Mouse (Mus musculus): ENCODE data around the gene Afdn. TPM values are rescaled to one million over a fixed set of nuclear protein-coding genes. Genes with fewer than 3 reads are reported as not detected.
"Not testable (repeated sequence)": the region's sequence is repeated elsewhere in the genome, so short reads cannot be mapped to it uniquely, and the experiment has no call there.

Afdn gene
- total RNA-seq, 2 experiments from 2014 or later, result 103 to 152 TPM

GRCm38 (mm10) chr17:13877460-13877859 lies 117.1 kb downstream of the Afdn start:
- DNase-seq, result no peak

- no peak for DNase-seq
Observed at GRCm38 (mm10) chr17:13879731-13880130, 119.4 kb downstream of the Afdn start.

GRCm38 (mm10) chr17:13883540-13883939 lies 123.2 kb downstream of the Afdn start:
- DNase-seq, result no peak

- DNase-seq, result no peak
Observed at GRCm38 (mm10) chr17:13889818-13890434, 129.6 kb downstream of the Afdn start.

GRCm38 (mm10) chr17:13890932-13891331 lies 130.6 kb downstream of the Afdn start:
- DNase-seq, result no peak

- DNase-seq, result no peak
Observed at GRCm38 (mm10) chr17:13898838-13899237, 138.5 kb downstream of the Afdn start.

- peak; percentile 49 for DNase-seq
Observed at GRCm38 (mm10) chr17:13899241-13899640, 138.9 kb downstream of the Afdn start.

- no peak for DNase-seq
Observed at GRCm38 (mm10) chr17:13903793-13904192, 143.5 kb downstream of the Afdn start.

GRCm38 (mm10) chr17:13907082-13907481 lies 146.7 kb downstream of the Afdn start:
- DNase-seq, result no peak

GRCm38 (mm10) chr17:13907681-13908080 lies 147.3 kb downstream of the Afdn start:
- DNase-seq, result no peak

- no peak for DNase-seq
Observed at GRCm38 (mm10) chr17:13913951-13914350, 153.6 kb downstream of the Afdn start.

- DNase-seq, result peak; percentile 16
Observed at GRCm38 (mm10) chr17:13914531-13914930, 154.2 kb downstream of the Afdn start.

- DNase-seq, result no peak
Observed at GRCm38 (mm10) chr17:13920771-13921170, 160.4 kb downstream of the Afdn start.

- DNase-seq, result no peak
Observed at GRCm38 (mm10) chr17:13923418-13923817, 163.1 kb downstream of the Afdn start.

GRCm38 (mm10) chr17:13924588-13924987 lies 164.2 kb downstream of the Afdn start:
- no peak for DNase-seq

GRCm38 (mm10) chr17:13925931-13926330 lies 165.6 kb downstream of the Afdn start:
- DNase-seq, result no peak

GRCm38 (mm10) chr17:13930421-13930820 lies 170.1 kb downstream of the Afdn start:
- no peak for DNase-seq

- peak; percentile 24 for DNase-seq
Observed at GRCm38 (mm10) chr17:13935364-13935763, 175.0 kb downstream of the Afdn start.

- DNase-seq, result no peak
Observed at GRCm38 (mm10) chr17:13937787-13938186, 177.4 kb downstream of the Afdn start.

GRCm38 (mm10) chr17:13938652-13939051 lies 178.3 kb downstream of the Afdn start:
- peak; percentile 35 for DNase-seq

- DNase-seq, result not testable (repeated sequence)
Observed at GRCm38 (mm10) chr17:13939231-13939630, 178.9 kb downstream of the Afdn start.

- DNase-seq, result no peak
Observed at GRCm38 (mm10) chr17:13940487-13940886, 180.1 kb downstream of the Afdn start.

GRCm38 (mm10) chr17:13948073-13948472 lies 187.7 kb downstream of the Afdn start, which contains the start of gene Gm7168:
Gm7168 (plus strand) TSS chr17:13948373.
- DNase-seq, result not testable (repeated sequence)

- DNase-seq, result not testable (repeated sequence)
Observed at GRCm38 (mm10) chr17:13951570-13951969, 191.2 kb downstream of the Afdn start.
